Mouse (Mus musculus) cortical plate, adult 2 months (tissue): ENCODE measurements at regions not wholly inside any gene's neighbourhood (a gene's known extent, or its start where the extent isn't known, plus 50 kb on each side); places are given as distances from the start of the nearest gene placed in this dataset.

Experiments
- CTCF ChIP-seq: fragments of 200-500 bp; IDR thresholded peaks from 2 replicates; pipeline ENCODE4 v1.5.1; 2011; ENCODE audit warnings: mild to moderate bottlenecking, control low read depth, low read length; ENCODE audit not compliant: insufficient read depth; ENCODE audit errors: extremely low read depth
- POLR2A ChIP-seq: fragments of 200-500 bp; IDR thresholded peaks from 2 replicates; pipeline ENCODE4 v1.6.1; 2011; ENCODE audit warnings: mild to moderate bottlenecking, low read length, control low read depth; ENCODE audit not compliant: insufficient read depth; ENCODE audit errors: extremely low read depth

DNA sequence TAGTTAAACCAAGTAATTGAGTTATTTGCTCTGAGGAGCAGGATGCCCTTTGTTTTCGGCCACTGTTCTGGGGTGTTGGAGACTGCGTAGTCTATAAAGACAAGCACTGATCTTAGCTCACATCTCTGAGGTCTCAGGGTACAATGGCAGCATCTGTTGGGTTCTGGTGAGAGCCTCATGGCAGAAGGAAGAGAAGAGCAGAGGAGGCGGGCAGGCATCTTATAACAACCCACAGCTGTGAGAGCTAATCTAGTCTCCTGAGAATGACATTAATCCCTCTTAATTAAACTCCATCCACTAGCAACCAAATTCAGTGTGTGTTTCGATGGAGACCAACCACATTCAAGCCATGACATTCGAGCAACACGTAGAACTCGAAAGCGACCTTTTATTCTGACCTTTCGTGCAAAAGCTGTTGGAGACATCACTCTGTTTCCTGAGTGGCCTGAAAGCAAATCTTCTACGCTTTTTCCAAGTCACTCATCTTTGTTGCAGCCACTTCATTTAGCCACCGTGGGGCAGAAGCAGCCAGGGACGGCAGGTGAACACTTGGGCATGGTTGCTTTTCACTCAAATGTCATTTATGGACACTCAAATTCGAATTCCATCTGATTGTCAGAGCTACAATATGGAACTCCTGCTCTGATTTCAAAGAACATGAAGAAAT, 72.7 kb upstream of the Parp11 start:
- TF ChIP-seq POLR2A: no peak
- peak; percentile 36; the same call in 1 of the 2 replicates for TF ChIP-seq CTCF
